Mouse (Mus musculus) stomach, postnatal 0 days (tissue): ENCODE data around the gene Lep.

Experiments used
- CTCF ChIP-seq: IDR thresholded peaks from 2 replicates; pipeline ENCODE4 v1.5.1; 2016; ENCODE audit warnings: antibody characterized with exemption, low read depth, mild to moderate bottlenecking, moderate library complexity
- EP300 ChIP-seq: optimal IDR thresholded peaks from 2 replicates; pipeline ENCODE3; 2016; ENCODE audit warnings: antibody characterized with exemption

GRCm38 (mm10) chr6:29025796-29026482 is 34.1 kb upstream of the Lep start:
- TF ChIP-seq EP300 = no peak
- no peak for TF ChIP-seq CTCF
